Mouse (Mus musculus) kidney, embryonic 15.5 days (tissue): ENCODE results near the gene Nuak1. TPM values are rescaled to one million over a fixed set of nuclear protein-coding genes. Genes with fewer than 3 reads are reported as not detected.

Experiments used
- ATAC-seq: fragments of 200-750 bp; cut with Nextera tagmentation; replicated peaks from 2 replicates; pipeline ENCODE4 v1.8.0; 2017; ENCODE audit warnings: moderate TSS enrichment; ENCODE audit not compliant: low FRiP score
- H3K27ac ChIP-seq: fragments of 300-500 bp; sonication (generic); 2 replicates; pipeline ENCODE4 v1.5.1; 2015; ENCODE audit warnings: mild to moderate bottlenecking, inconsistent platforms
- H3K27me3 ChIP-seq: fragments of 300-500 bp; sonication (generic); 2 replicates; pipeline ENCODE4 v1.6.1; 2015; ENCODE audit warnings: inconsistent platforms
- H3K36me3 ChIP-seq: fragments of 300-500 bp; sonication (generic); 2 replicates; pipeline ENCODE4 v1.6.1; 2015; ENCODE audit warnings: inconsistent platforms
- H3K4me1 ChIP-seq: fragments of 300-500 bp; sonication (generic); 2 replicates; pipeline ENCODE4 v1.6.1; 2015; ENCODE audit warnings: inconsistent platforms
- H3K4me2 ChIP-seq: fragments of 300-500 bp; sonication (generic); 2 replicates; pipeline ENCODE4 v1.6.1; 2015; ENCODE audit warnings: moderate library complexity, mild to moderate bottlenecking, inconsistent platforms
- H3K4me3 ChIP-seq: fragments of 300-500 bp; sonication (generic); replicated peaks from 2 replicates; pipeline ENCODE4 v1.5.1; 2015; ENCODE audit warnings: mild to moderate bottlenecking, inconsistent platforms
- H3K9ac ChIP-seq: fragments of 300-500 bp; sonication (generic); 2 replicates; pipeline ENCODE4 v1.6.1; 2015; ENCODE audit warnings: mild to moderate bottlenecking, inconsistent platforms
- H3K9me3 ChIP-seq: fragments of 300-500 bp; sonication (generic); replicated peaks from 2 replicates; pipeline ENCODE4 v1.6.1; 2016; ENCODE audit warnings: inconsistent platforms
- WGBS: fragments of 180-500 bp; shearing (Covaris S2); methylation state at CpG from one replicate; pipeline ENCODE4 v1.1.7; 2015; ENCODE audit warnings: mixed read lengths; 5-methylcytosine and 5-hydroxymethylcytosine counted together
- polyA plus RNA-seq: library from polyadenylated mRNA; unstranded; fragments of >200 nt; fragmentation: Nextera tagmentation; extraction: Ambion mirVana; gene quantifications from 2 replicates; pipeline ENCODE4 v1.2.1, GENCODE M21; 2015

Nuak1 gene
- polyA plus RNA-seq, 1 experiment from 2014 or later = 3.0 TPM

GRCm38 (mm10) chr10:84371681-84372160 lies 68.7 kb downstream of the Nuak1 start:
- 36% methylated on average over 10 of the region's 10 CpGs for WGBS
- Histone ChIP-seq H3K4me1 (peaks cover 12% of the 10 kb centered on the region), H3K4me2 (no peak overlapping the region), H3K4me3 (no peak overlapping the region), H3K27ac (no peak overlapping the region), H3K36me3 (peaks cover 27% of the 10 kb centered on the region), H3K9ac (no peak overlapping the region), H3K27me3 (no peaks in the 10 kb centered on the region), H3K9me3 (no peaks in the 10 kb centered on the region)
- no peak for ATAC-seq

DNA sequence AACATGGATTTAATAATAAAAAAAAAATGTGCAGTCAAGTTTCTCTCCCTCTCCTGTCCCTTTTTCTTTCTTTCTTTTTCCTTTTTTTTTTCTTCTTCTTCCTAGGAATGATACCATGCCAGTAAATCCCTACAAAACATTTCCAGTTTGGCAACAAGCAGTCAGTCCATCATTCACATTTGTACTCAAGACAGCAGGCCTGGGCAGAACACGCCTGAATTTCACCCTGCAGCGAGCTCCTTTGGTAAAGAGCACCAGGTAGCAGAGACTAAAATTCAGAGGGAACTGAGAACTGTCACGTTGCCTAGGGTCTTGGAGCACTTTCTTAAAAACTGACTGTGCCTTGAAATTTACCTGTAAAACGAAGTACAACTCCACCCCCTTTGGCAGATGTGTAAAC lies 69.2 kb downstream of the Nuak1 start:
- H3K36me3 ChIP-seq = peaks cover 25% of the 10 kb centered on the region
- no peak overlapping the region for H3K27ac ChIP-seq
- H3K4me3 ChIP-seq = no peak overlapping the region
- WGBS = 66% methylated on average over 4 of the region's 4 CpGs
- H3K9me3 ChIP-seq = no peaks in the 10 kb centered on the region
- H3K4me2 ChIP-seq = no peak overlapping the region
- peaks cover 12% of the 10 kb centered on the region for H3K4me1 ChIP-seq
- H3K27me3 ChIP-seq = no peaks in the 10 kb centered on the region
- H3K9ac ChIP-seq = no peak overlapping the region
- ATAC-seq = no peak

DNA sequence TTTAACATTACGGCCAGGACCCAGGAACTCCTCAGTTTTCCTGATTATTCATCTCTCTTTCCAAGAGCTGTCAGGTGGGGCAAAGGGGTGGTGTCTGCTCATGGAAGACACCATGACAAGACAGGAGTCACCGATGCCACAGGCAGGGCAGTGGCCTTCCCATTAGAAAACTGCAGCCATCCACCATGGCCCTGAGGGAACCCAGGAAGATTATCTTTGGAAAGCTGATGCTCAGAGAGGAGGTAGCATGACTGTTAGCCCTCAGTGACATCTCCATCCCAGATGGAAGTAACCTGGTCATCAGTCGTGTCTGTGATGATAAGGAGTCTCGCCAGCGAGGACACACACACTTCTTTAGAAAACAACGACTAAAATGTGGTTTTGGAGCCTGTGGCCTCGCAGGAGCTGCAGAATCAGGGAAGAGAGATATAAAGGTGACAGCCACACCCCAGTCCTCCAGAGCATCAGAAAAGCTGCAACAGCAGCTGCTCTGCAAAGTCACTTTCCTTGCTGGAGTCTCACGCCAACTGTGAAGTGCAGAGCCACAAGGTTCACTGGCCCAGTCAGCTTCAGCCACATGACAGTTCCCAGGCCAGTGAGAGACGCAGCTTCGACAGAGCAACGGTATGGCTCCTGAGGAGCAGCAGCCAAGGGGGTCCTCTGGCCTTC lies 70.6 kb downstream of the Nuak1 start:
- H3K27ac ChIP-seq = no peak overlapping the region
- ATAC-seq = no peak
- peaks cover 12% of the 10 kb centered on the region for H3K4me1 ChIP-seq
- no peak overlapping the region for H3K4me3 ChIP-seq
- no peaks in the 10 kb centered on the region for H3K9me3 ChIP-seq
- no peaks in the 10 kb centered on the region for H3K27me3 ChIP-seq
- H3K36me3 ChIP-seq = peaks cover 14% of the 10 kb centered on the region
- no peak overlapping the region for H3K9ac ChIP-seq
- no peak overlapping the region for H3K4me2 ChIP-seq
- WGBS = 89% methylated on average over 11 of the region's 11 CpGs

GRCm38 (mm10) chr10:84368185-84368584 lies 72.2 kb downstream of the Nuak1 start:
- ATAC-seq = no peak
- no peaks in the 10 kb centered on the region for H3K9me3 ChIP-seq

GRCm38 (mm10) chr10:84365166-84365865 lies 75.1 kb downstream of the Nuak1 start:
- Histone ChIP-seq H3K9ac (no peak overlapping the region), H3K4me2 (no peak overlapping the region), H3K36me3 (no peaks in the 10 kb centered on the region), H3K9me3 (no peaks in the 10 kb centered on the region), H3K4me1 (no peaks in the 10 kb centered on the region), H3K4me3 (no peak overlapping the region), H3K27me3 (no peaks in the 10 kb centered on the region), H3K27ac (no peak overlapping the region)
- 69% methylated on average over 7 of the region's 7 CpGs for WGBS
- no peak for ATAC-seq

More at GRCm38 (mm10) chr10:84368185-84368584, 72.2 kb downstream of the Nuak1 start:
- Histone ChIP-seq H3K9ac (no peak overlapping the region), H3K4me1 (peaks cover 12% of the 10 kb centered on the region), H3K27ac (no peak overlapping the region), H3K36me3 (no peaks in the 10 kb centered on the region), H3K4me2 (no peak overlapping the region), H3K27me3 (no peaks in the 10 kb centered on the region), H3K4me3 (no peak overlapping the region)
- WGBS = 93% methylated on average over 3 of the region's 3 CpGs

GRCm38 (mm10) chr10:84363833-84364232 lies 76.6 kb downstream of the Nuak1 start:
- H3K4me1 ChIP-seq = no peaks in the 10 kb centered on the region
- no peaks in the 10 kb centered on the region for H3K27me3 ChIP-seq
- no peak overlapping the region for H3K4me3 ChIP-seq
- no peak overlapping the region for H3K9ac ChIP-seq
- no peaks in the 10 kb centered on the region for H3K9me3 ChIP-seq
- WGBS = 80% methylated on average over 7 of the region's 7 CpGs
- ATAC-seq = no peak
- no peak overlapping the region for H3K27ac ChIP-seq
- no peaks in the 10 kb centered on the region for H3K36me3 ChIP-seq
- H3K4me2 ChIP-seq = no peak overlapping the region

DNA sequence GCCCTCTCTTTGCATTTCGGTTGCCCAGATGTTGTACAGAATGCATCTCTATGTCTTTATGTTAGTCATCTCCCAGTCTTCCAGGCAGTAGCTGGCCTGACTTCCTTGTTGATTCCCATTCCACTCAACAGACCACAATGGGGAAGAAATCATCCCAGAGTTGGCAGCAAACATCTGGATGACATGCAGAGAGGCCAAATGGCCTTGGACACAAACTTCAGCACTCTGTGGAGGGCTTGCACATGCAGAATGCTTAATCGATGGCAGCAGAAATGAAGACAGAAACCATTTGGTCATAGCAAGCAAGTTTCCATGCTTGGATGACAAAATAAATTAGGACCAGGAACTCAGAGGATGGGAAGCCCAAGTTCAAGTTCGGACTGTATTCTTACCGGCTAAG lies 79.4 kb downstream of the Nuak1 start:
- H3K36me3 ChIP-seq = no peaks in the 10 kb centered on the region
- H3K27ac ChIP-seq = no peak overlapping the region
- no peak overlapping the region for H3K9ac ChIP-seq
- no peaks in the 10 kb centered on the region for H3K27me3 ChIP-seq
- 80% methylated on average over 4 of the region's 4 CpGs for WGBS
- H3K4me2 ChIP-seq = no peak overlapping the region
- ATAC-seq = no peak
- no peaks in the 10 kb centered on the region for H3K9me3 ChIP-seq
- H3K4me1 ChIP-seq = no peaks in the 10 kb centered on the region
- H3K4me3 ChIP-seq = no peak overlapping the region

DNA sequence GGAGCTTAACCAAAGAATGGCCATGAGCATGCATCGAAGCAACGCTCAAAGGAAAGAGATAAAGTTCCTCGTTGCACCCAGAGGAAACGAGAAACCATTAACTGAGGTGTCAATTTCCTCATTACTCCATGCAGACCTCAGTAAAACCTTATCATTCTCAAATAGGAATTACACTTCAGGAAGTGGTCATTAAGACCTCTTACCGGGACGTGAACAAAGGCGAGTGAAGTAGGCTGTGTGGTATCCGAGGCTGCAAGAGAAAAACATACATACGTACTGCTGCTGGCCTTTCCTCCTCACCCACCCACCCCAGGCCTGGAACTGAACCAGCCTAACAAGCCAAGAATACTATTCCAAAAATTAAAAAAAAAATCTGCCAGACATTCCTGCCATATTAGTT lies 80.0 kb downstream of the Nuak1 start:
- no peaks in the 10 kb centered on the region for H3K4me1 ChIP-seq
- H3K36me3 ChIP-seq = no peaks in the 10 kb centered on the region
- H3K4me2 ChIP-seq = no peak overlapping the region
- no peaks in the 10 kb centered on the region for H3K27me3 ChIP-seq
- H3K4me3 ChIP-seq = no peak overlapping the region
- H3K9me3 ChIP-seq = no peaks in the 10 kb centered on the region
- no peak overlapping the region for H3K27ac ChIP-seq
- no peak overlapping the region for H3K9ac ChIP-seq
- no peak for ATAC-seq
- WGBS = 55% methylated on average over 9 of the region's 9 CpGs

- Histone ChIP-seq H3K27me3 (no peaks in the 10 kb centered on the region), H3K4me3 (no peak overlapping the region), H3K4me1 (no peaks in the 10 kb centered on the region), H3K36me3 (no peaks in the 10 kb centered on the region), H3K27ac (no peak overlapping the region), H3K9me3 (no peaks in the 10 kb centered on the region), H3K4me2 (no peak overlapping the region), H3K9ac (no peak overlapping the region)
- 91% methylated on average over 4 of the region's 4 CpGs for WGBS
- no peak for ATAC-seq
These were observed 81.7 kb downstream of the Nuak1 start for GRCm38 (mm10) chr10:84358738-84359120.

DNA sequence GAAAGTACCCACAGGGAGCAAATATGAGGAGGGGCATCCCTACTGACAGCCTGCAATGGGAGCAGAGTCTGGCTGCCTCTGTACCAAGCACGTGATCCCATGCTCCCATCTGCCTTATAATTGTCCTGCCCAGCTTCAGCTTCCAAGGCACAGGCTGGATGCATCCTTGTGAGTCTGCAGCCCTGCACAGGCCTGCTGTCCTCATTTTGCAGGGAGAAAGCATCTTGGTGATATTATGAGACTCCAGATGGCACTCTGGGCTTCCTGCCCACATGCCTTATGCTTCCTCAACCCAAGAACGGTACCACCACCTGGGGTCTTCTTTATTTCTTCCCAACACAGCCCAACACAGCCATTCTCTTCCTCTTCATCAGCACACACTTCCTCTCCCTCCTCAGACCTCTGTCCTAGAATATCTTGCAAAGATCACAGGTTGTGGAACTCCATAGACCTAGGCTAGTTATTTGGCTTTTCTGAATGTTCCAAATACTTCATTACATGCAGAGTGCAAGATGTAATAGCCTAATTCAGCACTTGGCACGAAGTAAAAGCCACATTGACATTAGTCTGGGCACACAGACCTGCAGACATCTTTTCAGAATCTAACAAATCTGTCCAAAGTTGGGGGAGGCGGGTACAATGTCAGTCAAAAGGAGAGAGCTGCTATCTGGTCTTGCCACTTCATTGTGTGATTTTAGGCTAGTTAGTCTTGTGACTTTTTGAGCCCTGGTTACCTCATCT lies 82.2 kb downstream of the Nuak1 start:
- H3K27me3 ChIP-seq = no peaks in the 10 kb centered on the region

GRCm38 (mm10) chr10:84357593-84357992 lies 82.8 kb downstream of the Nuak1 start:
- Histone ChIP-seq H3K4me1 (no peaks in the 10 kb centered on the region), H3K27ac (no peak overlapping the region), H3K36me3 (no peaks in the 10 kb centered on the region), H3K4me3 (no peak overlapping the region), H3K9ac (no peak overlapping the region), H3K9me3 (no peaks in the 10 kb centered on the region), H3K27me3 (no peaks in the 10 kb centered on the region), H3K4me2 (no peak overlapping the region)
- 69% methylated on average over 4 of the region's 4 CpGs for WGBS
- ATAC-seq = no peak

More for the DNA sequence above, 82.2 kb downstream of the Nuak1 start:
- Histone ChIP-seq H3K9ac (no peak overlapping the region), H3K4me1 (no peaks in the 10 kb centered on the region), H3K36me3 (no peaks in the 10 kb centered on the region), H3K4me2 (no peak overlapping the region), H3K27ac (no peak overlapping the region), H3K9me3 (no peaks in the 10 kb centered on the region), H3K4me3 (no peak overlapping the region)
- 75% methylated on average over 4 of the region's 4 CpGs for WGBS
- ATAC-seq = no peak

DNA sequence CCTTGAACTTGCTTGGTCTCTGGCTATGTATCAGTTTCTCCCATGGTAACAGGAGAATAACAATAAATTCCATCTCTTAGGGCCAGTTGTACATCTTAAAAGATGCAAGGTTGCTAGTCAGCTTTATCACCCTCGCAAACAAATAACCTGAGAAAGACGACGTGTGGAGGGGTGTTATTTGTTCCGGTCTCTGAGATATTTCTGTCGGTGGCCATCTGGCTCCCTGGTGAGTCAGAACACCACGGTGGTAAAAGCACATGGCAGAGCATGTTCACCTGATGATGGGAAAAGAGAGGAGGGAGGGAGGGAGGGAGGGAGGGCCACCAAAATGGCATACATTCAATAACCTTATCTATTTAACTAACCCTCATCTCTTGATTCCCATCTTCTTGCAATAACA lies 86.1 kb downstream of the Nuak1 start:
- no peaks in the 10 kb centered on the region for H3K36me3 ChIP-seq

More for the DNA sequence above, 86.1 kb downstream of the Nuak1 start:
- Histone ChIP-seq H3K4me3 (no peak overlapping the region), H3K4me1 (no peaks in the 10 kb centered on the region), H3K4me2 (no peak overlapping the region), H3K27ac (no peak overlapping the region), H3K9ac (no peak overlapping the region), H3K9me3 (no peaks in the 10 kb centered on the region), H3K27me3 (no peaks in the 10 kb centered on the region)
- 47% methylated on average over 6 of the region's 6 CpGs for WGBS
- no peak for ATAC-seq
